Mouse (Mus musculus): ENCODE results near the gene Prdm4. TPM values are rescaled to one million over a fixed set of nuclear protein-coding genes. Genes with fewer than 3 reads are reported as not detected.

The Prdm4 gene
- 20.3 TPM for polyA plus RNA-seq (2015; fragmentation: Illumina TruSeq; extraction: RNeasy Lipid Tissue Mini Kit (QIAGEN cat#74804); ENCODE audit: low read depth, low replicate concordance)

GRCm38 (mm10) chr10:85916498-85917309 is at the start of gene Prdm4:
Gene Prdm4, minus strand, starts transcription at chr10:85917142.

GRCm38 (mm10) chr10:85957464-85957950 is 40.6 kb upstream of the Prdm4 start, which contains the start of gene Rtcb:
Gene Rtcb, minus strand, starts transcription at chr10:85957823.

GRCm38 (mm10) chr10:85927676-85928445 is 10.9 kb upstream of the Prdm4 start, which contains the start of gene Ascl4:
Gene Ascl4, plus strand, starts transcription at chr10:85927681.

Other genes starting within 250 kb of the Prdm4 start
- gene Pwp1, start 87.6 kb downstream of the Prdm4 start, polyA plus RNA-seq (2015; fragmentation: Illumina TruSeq; extraction: RNeasy Lipid Tissue Mini Kit (QIAGEN cat#74804); ENCODE audit: low read depth, low replicate concordance), result 19.0 TPM
- gene Ascl4, start 10.5 kb upstream of the Prdm4 start, polyA plus RNA-seq (2015; fragmentation: Illumina TruSeq; extraction: RNeasy Lipid Tissue Mini Kit (QIAGEN cat#74804); ENCODE audit: low read depth, low replicate concordance), result not detected
- 114 TPM for gene Rtcb, start 40.7 kb upstream of the Prdm4 start, polyA plus RNA-seq (2015; fragmentation: Illumina TruSeq; extraction: RNeasy Lipid Tissue Mini Kit (QIAGEN cat#74804); ENCODE audit: low read depth, low replicate concordance)
- gene Bpifc, start 94.8 kb upstream of the Prdm4 start, polyA plus RNA-seq (2015; fragmentation: Illumina TruSeq; extraction: RNeasy Lipid Tissue Mini Kit (QIAGEN cat#74804); ENCODE audit: low read depth, low replicate concordance), result 0.21 TPM
- 36.1 TPM for gene Fbxo7, start 104.8 kb upstream of the Prdm4 start, polyA plus RNA-seq (2015; fragmentation: Illumina TruSeq; extraction: RNeasy Lipid Tissue Mini Kit (QIAGEN cat#74804); ENCODE audit: low read depth, low replicate concordance)